In genomic region chr9:64466090-64466489, GRCm38 (mm10) we compare ENCODE assay signal across 15 mouse cellular contexts.
DNase-seq lines count a peak whose midpoint lies in the region; ATAC-seq and TF ChIP-seq lines count a peak whose summit lies in the region.
"Had no signal": no experiment of that assay in that cellular context is flagged by ENCODE, and none has a peak within 500 bp of the region (broad histone marks: within the 10 kb centered on the region; RNA-seq: fewer than 3 reads in every experiment).

No protein-coding gene starts in this region.

- DNase-seq in cerebellum, adult 18-20 months = peak; percentile 47 to 51
- no peak for DNase-seq in cerebellum, adult 8-10 months
- no peak for DNase-seq in lung, adult 2 months
- peak; percentile 37 for DNase-seq in kidney, adult 9 months
- DNase-seq in lung, postnatal 0 days (ENCODE audit: low spot score) = no peak
- no peak for DNase-seq in thymus, postnatal 4 days
- DNase-seq: adrenal gland, adult 2 months; heart, adult 18-20 months; thymus, postnatal 14 days had no signal

- H3K4me2 ChIP-seq in lung, embryonic 16.5 days (ENCODE audit: low read depth, low read length) = no peak overlapping the region
- H3K4me2 ChIP-seq in stomach, embryonic 15.5 days = no peak overlapping the region
- no peak overlapping the region for H3K4me2 ChIP-seq in lung, postnatal 0 days (replicated peaks; ENCODE audit: low read depth, low read length)
- H3K4me2 ChIP-seq: hindbrain, embryonic 12.5 days; limb, embryonic 15.5 days; lung, embryonic 15.5 days had no signal

- WGBS in lung, embryonic 16.5 days = 52% methylated on average over 8 of the region's 8 CpGs
- 60% methylated on average over 8 of the region's 8 CpGs for WGBS in lung, adult 2 months
- WGBS in stomach, embryonic 15.5 days = 55% methylated on average over 8 of the region's 8 CpGs
- 45% methylated on average over 8 of the region's 8 CpGs for WGBS in lung, postnatal 0 days

- H3K27ac ChIP-seq in lung, embryonic 16.5 days (ENCODE audit: low read length) = no peak overlapping the region
- no peak overlapping the region for H3K27ac ChIP-seq in stomach, embryonic 15.5 days
- H3K27ac ChIP-seq in lung, postnatal 0 days (ENCODE audit: low read length) = no peak overlapping the region
- H3K27ac ChIP-seq: hindbrain, embryonic 12.5 days; limb, embryonic 15.5 days; lung, embryonic 15.5 days had no signal

- no peak overlapping the region for H3K9ac ChIP-seq in lung, embryonic 16.5 days (ENCODE audit: low read length)
- H3K9ac ChIP-seq in stomach, embryonic 15.5 days = no peak overlapping the region
- no peak overlapping the region for H3K9ac ChIP-seq in lung, postnatal 0 days (replicated peaks; ENCODE audit: low read depth)
- H3K9ac ChIP-seq: hindbrain, embryonic 12.5 days; limb, embryonic 15.5 days; lung, embryonic 15.5 days had no signal

- H3K36me3 ChIP-seq in lung, embryonic 16.5 days (ENCODE audit: control insufficient read depth, insufficient read depth, low read length) = no peaks in the 10 kb centered on the region
- H3K36me3 ChIP-seq in stomach, embryonic 15.5 days = no peaks in the 10 kb centered on the region
- no peaks in the 10 kb centered on the region for H3K36me3 ChIP-seq in lung, postnatal 0 days (ENCODE audit: insufficient read depth, low read length)
- H3K36me3 ChIP-seq: hindbrain, embryonic 12.5 days; limb, embryonic 15.5 days; lung, embryonic 15.5 days had no signal

- no peak overlapping the region for H3K4me3 ChIP-seq in lung, embryonic 16.5 days (ENCODE audit: low read length)
- H3K4me3 ChIP-seq in lung, adult 2 months (replicated peaks; ENCODE audit: extremely low read depth, low read depth, low read length) = no peak overlapping the region
- no peak overlapping the region for H3K4me3 ChIP-seq in stomach, embryonic 15.5 days (replicated peaks)
- no peak overlapping the region for H3K4me3 ChIP-seq in lung, postnatal 0 days (ENCODE audit: low read depth, low read length)
- H3K4me3 ChIP-seq: erythroblast, embryonic 14.5 days; hindbrain, embryonic 12.5 days; limb, embryonic 15.5 days; lung, embryonic 15.5 days had no signal

- H3K27me3 ChIP-seq in lung, embryonic 16.5 days (ENCODE audit: control insufficient read depth, insufficient read depth, low read depth, low read length) = no peaks in the 10 kb centered on the region
- no peaks in the 10 kb centered on the region for H3K27me3 ChIP-seq in stomach, embryonic 15.5 days (replicated peaks)
- H3K27me3 ChIP-seq in lung, postnatal 0 days (replicated peaks; ENCODE audit: insufficient read depth, low read length) = no peaks in the 10 kb centered on the region
- H3K27me3 ChIP-seq: hindbrain, embryonic 12.5 days; lung, embryonic 15.5 days had no signal

- H3K9me3 ChIP-seq in lung, embryonic 16.5 days (ENCODE audit: control insufficient read depth, low read length) = no peaks in the 10 kb centered on the region
- H3K9me3 ChIP-seq in stomach, embryonic 15.5 days = no peaks in the 10 kb centered on the region
- H3K9me3 ChIP-seq in lung, postnatal 0 days (ENCODE audit: low read length) = no peaks in the 10 kb centered on the region
- H3K9me3 ChIP-seq: hindbrain, embryonic 12.5 days; limb, embryonic 15.5 days; lung, embryonic 15.5 days had no signal

- peak; percentile 41; the same call in 1 of the 2 replicates for ATAC-seq in lung, embryonic 16.5 days (ENCODE audit: low read depth)
- peak; percentile 84 for ATAC-seq in stomach, embryonic 15.5 days (ENCODE audit: insufficient read depth, low FRiP score, low read depth)
- ATAC-seq in lung, postnatal 0 days = no peak

- no peak for TF ChIP-seq POLR2A in lung, adult 2 months (IDR thresholded peaks at IDR 0.05; ENCODE audit: borderline replicate concordance, extremely low read depth, low read depth, low read length)

- TF ChIP-seq CTCF in lung, adult 2 months (IDR thresholded peaks at IDR 0.05; ENCODE audit: insufficient read depth, low read length) = no peak
- no peak for TF ChIP-seq CTCF in lung, postnatal 0 days (IDR thresholded peaks at IDR 0.05)

- no peaks in the 10 kb centered on the region for H3K4me1 ChIP-seq in lung, embryonic 16.5 days (replicated peaks; ENCODE audit: control insufficient read depth, insufficient read depth, low read length)
- no peaks in the 10 kb centered on the region for H3K4me1 ChIP-seq in lung, adult 2 months (ENCODE audit: control insufficient read depth, insufficient read depth, low read length)
- H3K4me1 ChIP-seq in stomach, embryonic 15.5 days = no peaks in the 10 kb centered on the region
- H3K4me1 ChIP-seq in lung, postnatal 0 days (ENCODE audit: insufficient read depth, low read depth, low read length) = no peaks in the 10 kb centered on the region
- H3K4me1 ChIP-seq: lung, embryonic 15.5 days had no signal

- no peak for TF ChIP-seq EP300 in lung, postnatal 0 days (IDR thresholded peaks at IDR 0.05)

Comparison
In these comparisons a context has a peak if more than half of its experiments do, and no peak if none do; other contexts are left out.
1. DNase-seq: peak in cerebellum, adult 18-20 months (2 of 2) and kidney, adult 9 months (single experiment); none in cerebellum, adult 8-10 months (single experiment), lung, adult 2 months (single experiment), lung, postnatal 0 days (single experiment) and thymus, postnatal 4 days (single experiment).